In genomic region chr16:91433329-91433933, GRCm38 (mm10) we compare ENCODE assay signal across 14 mouse cellular contexts. TPM values are rescaled to one million over a fixed set of nuclear protein-coding genes. Genes with fewer than 3 reads are reported as not detected.
DNase-seq lines count a peak whose midpoint lies in the region; ATAC-seq and TF ChIP-seq lines count a peak whose summit lies in the region.
"Had no signal": no experiment of that assay in that cellular context is flagged by ENCODE, and none has a peak within 500 bp of the region (broad histone marks: within the 10 kb centered on the region; RNA-seq: fewer than 3 reads in every experiment).

No protein-coding gene starts in this region.

- H3K9ac ChIP-seq in kidney, embryonic 15.5 days: no peak overlapping the region
- no peak overlapping the region for H3K9ac ChIP-seq in MEL (ENCODE audit: control insufficient read depth, low read depth, low read length, poor library complexity, severe bottlenecking)
- peak overlapping the region; percentile 27; the same call in 1 of the 2 replicates for H3K9ac ChIP-seq in liver, embryonic 14.5 days (replicated peaks)
- H3K9ac ChIP-seq: hindbrain, embryonic 13.5 days; limb, embryonic 13.5 days had no signal

- no peaks in the 10 kb centered on the region for H3K36me3 ChIP-seq in kidney, adult 2 months (ENCODE audit: control insufficient read depth, insufficient read depth, low read length)
- no peaks in the 10 kb centered on the region for H3K36me3 ChIP-seq in kidney, embryonic 15.5 days
- H3K36me3 ChIP-seq in MEL (ENCODE audit: control insufficient read depth in 1 of 2, insufficient read depth in 2 of 2, low read length in 2 of 2): peaks cover 0 to 13% of the 10 kb centered on the region in 2 experiments; a peak in 2 of 4 replicates
- H3K36me3 ChIP-seq in liver, embryonic 14.5 days (replicated peaks; ENCODE audit: control insufficient read depth, insufficient read depth, low read depth): no peaks in the 10 kb centered on the region
- no peaks in the 10 kb centered on the region for H3K36me3 ChIP-seq in thymus, adult 2 months (ENCODE audit: control insufficient read depth, insufficient read depth, low read length)
- H3K36me3 ChIP-seq: forebrain, embryonic 10.5 days; hindbrain, embryonic 13.5 days; limb, embryonic 13.5 days had no signal

- no peak overlapping the region for H3K27ac ChIP-seq in kidney, adult 2 months (ENCODE audit: insufficient read depth, low read depth, low read length)
- H3K27ac ChIP-seq in kidney, embryonic 15.5 days: no peak overlapping the region
- no peak overlapping the region for H3K27ac ChIP-seq in MEL (ENCODE audit: control insufficient read depth, low read depth, low read length)
- H3K27ac ChIP-seq in liver, embryonic 14.5 days: peak overlapping the region; percentile 51
- 0 out of 2 replicates have a peak overlapping the region, but pooled peaks have one; percentile 11 for H3K27ac ChIP-seq in thymus, adult 2 months (ENCODE audit: control insufficient read depth, insufficient read depth, low read length)
- H3K27ac ChIP-seq: forebrain, embryonic 10.5 days; hindbrain, embryonic 13.5 days; limb, embryonic 13.5 days had no signal

- ATAC-seq in kidney, embryonic 15.5 days (replicated peaks; ENCODE audit: low FRiP score): no peak
- ATAC-seq in liver, embryonic 14.5 days (ENCODE audit: insufficient read depth): peak; percentile 71

- no peak overlapping the region for H3K4me3 ChIP-seq in kidney, adult 2 months (ENCODE audit: insufficient read depth, low read depth, low read length)
- no peak overlapping the region for H3K4me3 ChIP-seq in kidney, embryonic 15.5 days (replicated peaks)
- no peak overlapping the region for H3K4me3 ChIP-seq in MEL (ENCODE audit: control insufficient read depth in 1 of 2, insufficient read depth in 1 of 2, low read depth in 2 of 2, low read length in 2 of 2)
- no peak overlapping the region for H3K4me3 ChIP-seq in liver, embryonic 14.5 days (ENCODE audit: insufficient read depth in 1 of 2, low read depth in 2 of 2, low read length in 2 of 2)
- H3K4me3 ChIP-seq in thymus, adult 2 months (ENCODE audit: control insufficient read depth, insufficient read depth, low read length): no peak overlapping the region
- H3K4me3 ChIP-seq: forebrain, embryonic 10.5 days; hindbrain, embryonic 13.5 days; limb, embryonic 13.5 days had no signal

- no peak for TF ChIP-seq RAD21 in MEL (IDR thresholded peaks at IDR 0.05; ENCODE audit: low read depth, low read length)

- no peak for TF ChIP-seq EP300 in MEL (IDR thresholded peaks at IDR 0.05; ENCODE audit: low read depth in 1 of 2, low read length in 2 of 2)
- no peak for TF ChIP-seq EP300 in liver, embryonic 14.5 days (IDR thresholded peaks at IDR 0.05; ENCODE audit: low read depth)

- no peak for TF ChIP-seq POLR2A in kidney, adult 2 months (IDR thresholded peaks at IDR 0.05; ENCODE audit: low read depth, low read length)
- TF ChIP-seq POLR2A in MEL (IDR thresholded peaks at IDR 0.05; ENCODE audit: control insufficient read depth in 1 of 2, insufficient read depth in 1 of 2, low read depth in 1 of 2, low read length in 2 of 2, poor library complexity in 1 of 2): no peak
- TF ChIP-seq POLR2A in thymus, adult 2 months (IDR thresholded peaks at IDR 0.05; ENCODE audit: control insufficient read depth, extremely low read depth, insufficient read depth, low read length, poor library complexity): no peak

- no peaks in the 10 kb centered on the region for H3K27me3 ChIP-seq in kidney, adult 2 months (replicated peaks; ENCODE audit: control insufficient read depth, insufficient read depth, low read length)
- H3K27me3 ChIP-seq in kidney, embryonic 15.5 days: no peaks in the 10 kb centered on the region
- H3K27me3 ChIP-seq in MEL (ENCODE audit: control insufficient read depth in 1 of 2, insufficient read depth in 2 of 2, low read length in 2 of 2): no peaks in the 10 kb centered on the region
- H3K27me3 ChIP-seq in liver, embryonic 14.5 days (ENCODE audit: control insufficient read depth, insufficient read depth, low read length): no peaks in the 10 kb centered on the region
- no peaks in the 10 kb centered on the region for H3K27me3 ChIP-seq in thymus, adult 2 months (ENCODE audit: control insufficient read depth, insufficient read depth, low read length)
- H3K27me3 ChIP-seq: hindbrain, embryonic 13.5 days; limb, embryonic 13.5 days had no signal

- DNase-seq in kidney, adult 2 months: peak; percentile 28
- peak; percentile 43 for DNase-seq in MEL (ENCODE audit: low read depth, low spot score)
- no peak for DNase-seq in liver, embryonic 14.5 days (ENCODE audit: low read depth in 3 of 3, low spot score in 3 of 3)
- DNase-seq in thymus, adult 2 months: peak; percentile 55
- DNase-seq in layer of hippocampus, postnatal 36 days: no peak
- DNase-seq in frontal cortex, postnatal 10 days (ENCODE audit: low spot score in 2 of 2): no peak
- DNase-seq in layer of hippocampus, adult 9-10 months (ENCODE audit: low spot score): no peak
- DNase-seq: cerebellum, postnatal 36 days; kidney, postnatal 36 days; right cerebral cortex, postnatal 14 days had no signal

- 0 out of 2 replicates have a peak, but pooled peaks cover 2% of the 10 kb centered on the region for H3K4me1 ChIP-seq in kidney, adult 2 months (ENCODE audit: control insufficient read depth, insufficient read depth, low read length)
- H3K4me1 ChIP-seq in kidney, embryonic 15.5 days: no peaks in the 10 kb centered on the region; the same call in 1 of the 2 replicates
- peaks cover 0 to 16% of the 10 kb centered on the region in 2 experiments; a peak in 3 of 4 replicates for H3K4me1 ChIP-seq in MEL (ENCODE audit: control insufficient read depth in 1 of 2, insufficient read depth in 2 of 2, low read length in 2 of 2)
- H3K4me1 ChIP-seq in liver, embryonic 14.5 days (replicated peaks; ENCODE audit: control insufficient read depth in 2 of 2, insufficient read depth in 2 of 2, low read length in 1 of 2): peaks cover 24 to 33% of the 10 kb centered on the region in 2 experiments
- peaks cover 15% of the 10 kb centered on the region for H3K4me1 ChIP-seq in thymus, adult 2 months (replicated peaks; ENCODE audit: control insufficient read depth, insufficient read depth, low read length)
- H3K4me1 ChIP-seq: hindbrain, embryonic 13.5 days had no signal

- no peaks in the 10 kb centered on the region for H3K79me2 ChIP-seq in MEL (ENCODE audit: control insufficient read depth, insufficient read depth, low read length, poor library complexity)

- H3K4me2 ChIP-seq in kidney, embryonic 15.5 days: no peak overlapping the region
- H3K4me2 ChIP-seq in liver, embryonic 14.5 days (ENCODE audit: low read depth): peak overlapping the region; percentile 9; the same call in 1 of the 2 replicates
- H3K4me2 ChIP-seq: hindbrain, embryonic 13.5 days; limb, embryonic 13.5 days had no signal

- TF ChIP-seq CTCF in kidney, adult 2 months (conservative IDR thresholded peaks at IDR 0.05; ENCODE audit: insufficient read depth, insufficient read length, low read depth, low read length): no peak
- no peak for TF ChIP-seq CTCF in MEL (IDR thresholded peaks at IDR 0.05 in 2 of 3, conservative IDR thresholded peaks at IDR 0.05 in 1 of 3; ENCODE audit: control insufficient read depth in 1 of 3, insufficient read depth in 1 of 3, low read depth in 2 of 3, low read length in 3 of 3, poor library complexity in 1 of 3, severe bottlenecking in 1 of 3)
- TF ChIP-seq CTCF in liver, embryonic 14.5 days (IDR thresholded peaks at IDR 0.05; ENCODE audit: low read depth): no peak
- no peak for TF ChIP-seq CTCF in thymus, adult 2 months (IDR thresholded peaks at IDR 0.05; ENCODE audit: borderline replicate concordance, control insufficient read depth, extremely low read depth, insufficient read depth, low read length, poor library complexity)

- WGBS in kidney, adult 2 months: 61% methylated on average over 8 of the region's 8 CpGs
- 57% methylated on average over 8 of the region's 8 CpGs for WGBS in kidney, embryonic 15.5 days
- WGBS in liver, embryonic 14.5 days (ENCODE audit: insufficient replicate concordance): 23% methylated on average over 8 of the region's 8 CpGs
- 25% methylated on average over 8 of the region's 8 CpGs for WGBS in thymus, adult 2 months

- H3K9me3 ChIP-seq in kidney, embryonic 15.5 days (replicated peaks): no peaks in the 10 kb centered on the region
- H3K9me3 ChIP-seq in MEL (replicated peaks; ENCODE audit: insufficient read depth, low read length): no peaks in the 10 kb centered on the region
- no peaks in the 10 kb centered on the region for H3K9me3 ChIP-seq in liver, embryonic 14.5 days (ENCODE audit: control insufficient read depth, low read length)
- H3K9me3 ChIP-seq: hindbrain, embryonic 13.5 days; limb, embryonic 13.5 days had no signal

RNA-seq across cellular contexts. Expression of gene Il10rb, which starts 27.5 kb away (rescaled TPM):
- polyA plus RNA-seq in kidney, adult 2 months (2012; rRNA removed): 65.8 and 66.0 TPM in 2 replicates
- 29.9 and 31.0 TPM in 2 replicates for polyA plus RNA-seq in kidney, embryonic 15.5 days (2015; fragmentation: Nextera tagmentation; extraction: Ambion mirVana)
- 4.7 and 5.9 TPM in 2 replicates for total RNA-seq in MEL (2012; rRNA removed)
- 10 to 100 TPM in 1 of 2 experiments, not detected in 1; 14.6 TPM for polyA plus RNA-seq in MEL (2012; ENCODE audit: insufficient read depth in 1 of 2, insufficient read length in 2 of 2, low read depth in 1 of 2, low replicate concordance in 2 of 2, missing spikeins in 1 of 2)
- polyA plus RNA-seq in liver, embryonic 14.5 days (2012; rRNA removed): 12.4 and 12.7 TPM in 2 replicates
- polyA plus RNA-seq in liver, embryonic 14.5 days (2014; fragmentation: Nextera tagmentation; extraction: Ambion mirVana): 24.9 and 28.7 TPM in 2 replicates
- polyA plus RNA-seq in thymus, adult 2 months (2012; rRNA removed): 28.5 and 35.6 TPM in 2 replicates
- 1 to 10 TPM; 8.9 to 9.2 TPM for total RNA-seq in layer of hippocampus, postnatal 36 days (2021)

RNA-seq across cellular contexts. Expression of gene Gm21970, which starts 41.9 kb away (rescaled TPM):
- not detected in 2 replicates for polyA plus RNA-seq in kidney, adult 2 months (2012; rRNA removed)
- polyA plus RNA-seq in kidney, embryonic 15.5 days (2015; fragmentation: Nextera tagmentation; extraction: Ambion mirVana): not detected in 2 replicates
- total RNA-seq in MEL (2012; rRNA removed): not detected in 2 replicates
- not detected for polyA plus RNA-seq in MEL (2012; ENCODE audit: insufficient read depth in 1 of 2, insufficient read length in 2 of 2, low read depth in 1 of 2, low replicate concordance in 2 of 2, missing spikeins in 1 of 2)
- polyA plus RNA-seq in liver, embryonic 14.5 days (2012; rRNA removed): 0.04 and 0.14 TPM in 2 replicates
- 0.67 TPM in 1 of 2 replicates, not detected in the other for polyA plus RNA-seq in liver, embryonic 14.5 days (2014; fragmentation: Nextera tagmentation; extraction: Ambion mirVana)
- polyA plus RNA-seq in thymus, adult 2 months (2012; rRNA removed): not detected in 2 replicates
- not detected for total RNA-seq in layer of hippocampus, postnatal 36 days (2021)
- polyA plus RNA-seq: forebrain, embryonic 10.5 days; hindbrain, embryonic 13.5 days; limb, embryonic 13.5 days had no signal

RNA-seq across cellular contexts. Expression of gene Ifnar1, which starts 51.6 kb away (rescaled TPM):
- 20.8 and 22.2 TPM in 2 replicates for polyA plus RNA-seq in kidney, adult 2 months (2012; rRNA removed)
- 58.5 and 62.2 TPM in 2 replicates for polyA plus RNA-seq in kidney, embryonic 15.5 days (2015; fragmentation: Nextera tagmentation; extraction: Ambion mirVana)
- 10.3 and 12.2 TPM in 2 replicates for total RNA-seq in MEL (2012; rRNA removed)
- 10 to 100 TPM in 1 of 2 experiments, not detected in 1; 20.2 TPM for polyA plus RNA-seq in MEL (2012; ENCODE audit: insufficient read depth in 1 of 2, insufficient read length in 2 of 2, low read depth in 1 of 2, low replicate concordance in 2 of 2, missing spikeins in 1 of 2)
- polyA plus RNA-seq in liver, embryonic 14.5 days (2012; rRNA removed): 9.3 and 11.6 TPM in 2 replicates
- 15.4 and 16.2 TPM in 2 replicates for polyA plus RNA-seq in liver, embryonic 14.5 days (2014; fragmentation: Nextera tagmentation; extraction: Ambion mirVana)
- polyA plus RNA-seq in thymus, adult 2 months (2012; rRNA removed): 47.0 and 49.1 TPM in 2 replicates
- total RNA-seq in layer of hippocampus, postnatal 36 days (2021): 10 to 100 TPM; 45.9 to 51.7 TPM

Comparison
In these comparisons a context has a peak if more than half of its experiments do, and no peak if none do; other contexts are left out.
1. DNase-seq: peak in kidney, adult 2 months (single experiment), MEL (single experiment) and thymus, adult 2 months (single experiment); none in liver, embryonic 14.5 days (0 of 3), layer of hippocampus, postnatal 36 days (0 of 2), frontal cortex, postnatal 10 days (0 of 2) and layer of hippocampus, adult 9-10 months (single experiment).
2. H3K27ac ChIP-seq: peak in liver, embryonic 14.5 days (single experiment) and thymus, adult 2 months (single experiment); none in kidney, adult 2 months (single experiment), kidney, embryonic 15.5 days (single experiment) and MEL (single experiment).